Mouse (Mus musculus): ENCODE measurements around the gene Limd1.
"Not testable (repeated sequence)": the region's sequence is repeated elsewhere in the genome, so short reads cannot be mapped to it uniquely, and the experiment has no call there.

Limd1 gene

GRCm38 (mm10) chr9:123478586-123479195 lies at the start of gene Limd1:
Gene Limd1 (plus strand): TSS chr9:123478706.
- DNase-seq (ENCODE audit: low spot score) = peak; percentile 58

- DNase-seq (ENCODE audit: low spot score) = no peak
Observed at GRCm38 (mm10) chr9:123429863-123430262, 48.6 kb upstream of the Limd1 start.

- DNase-seq (ENCODE audit: low spot score) = no peak
Observed at GRCm38 (mm10) chr9:123430973-123431372, 47.5 kb upstream of the Limd1 start.

- no peak for DNase-seq (ENCODE audit: low spot score)
Observed at GRCm38 (mm10) chr9:123438223-123438622, 40.3 kb upstream of the Limd1 start.

GRCm38 (mm10) chr9:123440230-123441058 lies 38.1 kb upstream of the Limd1 start:
- DNase-seq (ENCODE audit: low spot score) = no peak

- not testable (repeated sequence) for DNase-seq (ENCODE audit: low spot score)
Observed at GRCm38 (mm10) chr9:123447101-123447500, 31.4 kb upstream of the Limd1 start.

- DNase-seq (ENCODE audit: low spot score) = no peak
Observed at GRCm38 (mm10) chr9:123448594-123448993, 29.9 kb upstream of the Limd1 start.

GRCm38 (mm10) chr9:123450174-123450573 lies 28.3 kb upstream of the Limd1 start:
- DNase-seq (ENCODE audit: low spot score) = peak; percentile 51

- DNase-seq (ENCODE audit: low spot score) = no peak
Observed at GRCm38 (mm10) chr9:123451772-123452171, 26.7 kb upstream of the Limd1 start.

GRCm38 (mm10) chr9:123456634-123457602 lies 21.6 kb upstream of the Limd1 start:
- DNase-seq (ENCODE audit: low spot score) = no peak

- DNase-seq (ENCODE audit: low spot score) = no peak
Observed at GRCm38 (mm10) chr9:123457603-123458002, 20.9 kb upstream of the Limd1 start.

GRCm38 (mm10) chr9:123467141-123467620 lies 11.3 kb upstream of the Limd1 start:
- no peak for DNase-seq (ENCODE audit: low spot score)

- no peak for DNase-seq (ENCODE audit: low spot score)
Observed at GRCm38 (mm10) chr9:123468406-123469085, 10.0 kb upstream of the Limd1 start.

GRCm38 (mm10) chr9:123469087-123469486 lies 9.4 kb upstream of the Limd1 start:
- DNase-seq (ENCODE audit: low spot score) = no peak

- DNase-seq (ENCODE audit: low spot score) = no peak
Observed at GRCm38 (mm10) chr9:123473377-123473776, 5.1 kb upstream of the Limd1 start.

GRCm38 (mm10) chr9:123475569-123475968 lies 2.9 kb upstream of the Limd1 start:
- DNase-seq (ENCODE audit: low spot score) = no peak

- DNase-seq (ENCODE audit: low spot score) = peak; percentile 22
Observed at GRCm38 (mm10) chr9:123478031-123478585, 398 bp upstream of the Limd1 start.

- no peak for DNase-seq (ENCODE audit: low spot score)
Observed at GRCm38 (mm10) chr9:123479196-123479669, 727 bp downstream of the Limd1 start.

GRCm38 (mm10) chr9:123479876-123480252 lies 1.4 kb downstream of the Limd1 start:
- DNase-seq (ENCODE audit: low spot score) = no peak

GRCm38 (mm10) chr9:123480253-123480921 lies 1.9 kb downstream of the Limd1 start:
- no peak for DNase-seq (ENCODE audit: low spot score)

- DNase-seq (ENCODE audit: low spot score) = no peak
Observed at GRCm38 (mm10) chr9:123481136-123481535, 2.6 kb downstream of the Limd1 start.

All from ovary, postnatal 14 days (tissue).